Comparison of ENCODE assay signal across 9 mouse cellular contexts in the genomic region with DNA sequence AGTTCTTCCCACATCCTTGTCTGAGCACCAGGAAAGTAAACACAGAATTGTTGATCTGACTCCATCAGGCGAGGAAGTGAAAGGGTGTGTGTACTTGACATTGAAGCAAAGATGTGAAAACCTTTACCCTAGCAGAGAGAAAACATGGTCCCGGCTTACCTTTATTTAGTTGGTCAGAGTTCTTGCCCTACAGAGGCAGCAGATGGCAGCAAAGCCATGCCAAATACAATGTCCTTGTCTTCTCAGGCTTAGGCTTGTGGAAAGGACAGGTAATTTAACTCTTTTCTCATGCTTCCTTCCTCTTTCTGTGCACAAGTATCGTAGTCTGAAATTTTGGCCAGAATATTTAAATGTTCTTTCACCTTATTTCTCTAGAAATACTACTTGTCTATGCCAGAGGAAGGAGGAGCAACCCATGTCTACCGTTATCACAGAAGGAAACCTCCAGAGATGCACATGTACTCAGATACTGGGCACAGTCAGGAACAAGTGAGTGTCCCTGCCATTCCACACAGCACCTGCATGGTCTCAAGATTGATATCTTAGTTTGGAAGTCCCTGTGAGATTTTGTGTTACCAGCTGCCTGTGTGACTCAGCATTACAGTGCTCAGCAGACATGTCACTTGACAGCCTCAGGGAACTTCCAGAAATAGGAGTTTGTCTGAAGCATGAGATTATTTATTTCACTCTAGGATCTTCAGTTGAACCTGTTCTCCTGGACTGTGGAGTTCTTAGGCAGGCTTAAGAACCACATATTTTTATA. TPM values are rescaled to one million over a fixed set of nuclear protein-coding genes. Genes with fewer than 3 reads are reported as not detected.
DNase-seq lines count a peak whose midpoint lies in the region.
"Had no signal": no experiment of that assay in that cellular context is flagged by ENCODE, and none has a peak within 500 bp of the region (broad histone marks: within the 10 kb centered on the region; RNA-seq: fewer than 3 reads in every experiment).

No protein-coding gene starts in this region.

- peak; percentile 57 for DNase-seq in heart, adult 8-10 months (ENCODE audit: low spot score)
- DNase-seq in heart, adult 11 months, result no peak
- DNase-seq in A20 (ENCODE audit: low read depth, low spot score), result peak; percentile 85
- DNase-seq in adrenal gland, adult 2 months, result peak; percentile 55
- DNase-seq in embryo, embryonic 11.5 days (ENCODE audit: low read depth, low spot score), result peak; percentile 37
- peak; percentile 74 for DNase-seq in kidney, postnatal 10 days
- peak; percentile 33 for DNase-seq in mesoderm, embryonic 11.5 days (ENCODE audit: low read depth, low spot score)
- DNase-seq in urinary bladder, adult 2 months (ENCODE audit: low spot score), result no peak

RNA-seq across cellular contexts. Expression of a gene that starts 3.7 kb away (rescaled TPM):
- total RNA-seq in heart, adult 8-10 months (2022), result 10 to 100 TPM; 13.7 to 17.8 (median 16.3) TPM
- 10 to 100 TPM; 22.1 to 26.9 TPM for total RNA-seq in adrenal gland, adult 2 months (2021)
- polyA plus RNA-seq in adrenal gland, adult 2 months (2012; rRNA removed), result 5.5 and 6.0 TPM in 2 replicates
- polyA plus RNA-seq in urinary bladder, adult 2 months (2012; rRNA removed), result 27.0 and 30.8 TPM in 2 replicates

RNA-seq across cellular contexts. Expression of a gene that starts 3.8 kb away (rescaled TPM):
- 10 to 100 TPM; 21.3 to 28.7 (median 22.7) TPM for total RNA-seq in heart, adult 8-10 months (2022)
- 10 to 100 TPM; 34.7 to 51.5 TPM for total RNA-seq in adrenal gland, adult 2 months (2021)
- polyA plus RNA-seq in adrenal gland, adult 2 months (2012; rRNA removed), result 18.9 and 19.2 TPM in 2 replicates
- polyA plus RNA-seq in urinary bladder, adult 2 months (2012; rRNA removed), result 40.5 and 42.3 TPM in 2 replicates

RNA-seq across cellular contexts. Expression of a gene that starts 16.4 kb away (rescaled TPM):
- total RNA-seq in heart, adult 8-10 months (2022), result not detected
- total RNA-seq in adrenal gland, adult 2 months (2021), result not detected
- polyA plus RNA-seq in adrenal gland, adult 2 months (2012; rRNA removed), result not detected in 2 replicates
- 14.3 and 18.2 TPM in 2 replicates for polyA plus RNA-seq in urinary bladder, adult 2 months (2012; rRNA removed)

RNA-seq across cellular contexts. Expression of a gene that starts 24.3 kb away (rescaled TPM):
- not detected for total RNA-seq in heart, adult 8-10 months (2022)
- not detected for total RNA-seq in adrenal gland, adult 2 months (2021)
- polyA plus RNA-seq in adrenal gland, adult 2 months (2012; rRNA removed), result 0.63 and 1.4 TPM in 2 replicates
- 0.15 and 0.17 TPM in 2 replicates for polyA plus RNA-seq in urinary bladder, adult 2 months (2012; rRNA removed)
- polyA plus RNA-seq: liver, embryonic 15.5 days had no signal

RNA-seq across cellular contexts. Expression of a gene that starts 45.5 kb away (rescaled TPM):
- total RNA-seq in heart, adult 8-10 months (2022), result 10 to 100 TPM; 30.1 to 35.1 (median 31.0) TPM
- total RNA-seq in adrenal gland, adult 2 months (2021), result 10 to 100 TPM; 41.5 to 51.5 TPM
- 17.5 and 17.6 TPM in 2 replicates for polyA plus RNA-seq in adrenal gland, adult 2 months (2012; rRNA removed)
- polyA plus RNA-seq in urinary bladder, adult 2 months (2012; rRNA removed), result 44.5 and 52.9 TPM in 2 replicates

Comparison
In these comparisons a context has a peak if more than half of its experiments do, and no peak if none do; other contexts are left out.
1. DNase-seq: peak in heart, adult 8-10 months (single experiment), A20 (single experiment), adrenal gland, adult 2 months (single experiment), embryo, embryonic 11.5 days (single experiment), kidney, postnatal 10 days (single experiment) and mesoderm, embryonic 11.5 days (single experiment); none in heart, adult 11 months (single experiment) and urinary bladder, adult 2 months (single experiment).